In the genomic region with DNA sequence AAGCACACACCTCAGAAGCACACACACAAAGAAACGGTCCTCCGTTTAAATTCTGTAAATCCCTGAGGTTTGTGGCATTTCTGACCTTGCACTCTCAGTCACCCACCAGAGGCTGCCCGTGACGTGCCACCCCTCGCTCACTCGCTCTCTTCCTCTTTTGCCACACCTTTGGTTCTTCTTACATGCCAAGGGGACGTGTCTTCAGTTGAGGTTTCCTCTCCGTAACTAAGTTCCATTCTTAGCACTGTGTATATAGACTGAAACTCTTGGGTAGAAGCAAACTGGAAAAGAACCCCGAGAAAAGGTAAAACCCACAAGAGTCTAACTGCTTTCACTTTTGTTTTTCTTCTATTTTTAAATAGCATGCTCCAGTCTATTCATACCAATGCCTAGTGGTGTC, we compare ENCODE assay signal across 15 mouse cellular contexts. TPM values are rescaled to one million over a fixed set of nuclear protein-coding genes. Genes with fewer than 3 reads are reported as not detected.
DNase-seq lines count a peak whose midpoint lies in the region; ATAC-seq and TF ChIP-seq lines count a peak whose summit lies in the region.
"Had no signal": no experiment of that assay in that cellular context is flagged by ENCODE, and none has a peak within 500 bp of the region (broad histone marks: within the 10 kb centered on the region; RNA-seq: fewer than 3 reads in every experiment).

No protein-coding gene starts in this region.

- intact Hi-C loops in gastrocnemius, adult 2 months (cut with DNase I): no loop called here

- H3K4me1 ChIP-seq in forebrain, embryonic 12.5 days: no peaks in the 10 kb centered on the region
- H3K4me1 ChIP-seq: limb, embryonic 12.5 days had no signal

- WGBS in forebrain, embryonic 12.5 days: 93% methylated on average over 9 of the region's 9 CpGs

- H3K9ac ChIP-seq in forebrain, embryonic 12.5 days: no peak overlapping the region
- H3K9ac ChIP-seq: hindbrain, embryonic 14.5 days; limb, embryonic 12.5 days had no signal

- H3K4me3 ChIP-seq in gastrocnemius, adult 2 months: peak overlapping the region; percentile 9; the same call in 1 of the 2 replicates
- no peak overlapping the region for H3K4me3 ChIP-seq in forebrain, embryonic 12.5 days (replicated peaks)
- H3K4me3 ChIP-seq: limb, embryonic 12.5 days had no signal

- DNase-seq in gastrocnemius, adult 2 months: no peak
- DNase-seq in gastrocnemius, postnatal 25 days: no peak
- DNase-seq in thymus, postnatal 36 days: peak; percentile 14 to 30
- DNase-seq in urinary bladder, postnatal 10 days (ENCODE audit: low spot score): no peak
- DNase-seq in embryo, embryonic 10 days (ENCODE audit: low spot score): no peak
- DNase-seq: adrenal gland, postnatal 10 days; embryo, embryonic 11 days; gastrocnemius, postnatal 10 days; kidney, postnatal 14 days; layer of hippocampus, postnatal 36 days had no signal

- H3K36me3 ChIP-seq in forebrain, embryonic 12.5 days (replicated peaks): no peaks in the 10 kb centered on the region
- H3K36me3 ChIP-seq: limb, embryonic 12.5 days had no signal

- peak; percentile 98 for ATAC-seq in granulocyte monocyte progenitor cell, adult 5-6 weeks (replicated peaks; ENCODE audit: poor library complexity, severe bottlenecking)
- ATAC-seq in neutrophil, adult 5-6 weeks (ENCODE audit: extremely low read depth, insufficient number of reproducible peaks, low FRiP score, poor library complexity, severe bottlenecking): peak; percentile 92
- ATAC-seq in forebrain, embryonic 12.5 days (ENCODE audit: low FRiP score): no peak

- no peaks in the 10 kb centered on the region for H3K9me3 ChIP-seq in forebrain, embryonic 12.5 days
- H3K9me3 ChIP-seq: limb, embryonic 12.5 days had no signal

- TF ChIP-seq CTCF in gastrocnemius, adult 2 months (IDR thresholded peaks at IDR 0.05): no peak

- H3K27ac ChIP-seq in gastrocnemius, adult 2 months: no peak overlapping the region
- H3K27ac ChIP-seq in forebrain, embryonic 12.5 days: no peak overlapping the region
- H3K27ac ChIP-seq: hindbrain, embryonic 14.5 days; limb, embryonic 12.5 days had no signal

- H3K27me3 ChIP-seq in forebrain, embryonic 12.5 days: no peaks in the 10 kb centered on the region
- H3K27me3 ChIP-seq: limb, embryonic 12.5 days had no signal

- H3K4me2 ChIP-seq in forebrain, embryonic 12.5 days: no peak overlapping the region
- H3K4me2 ChIP-seq: hindbrain, embryonic 14.5 days; limb, embryonic 12.5 days had no signal

RNA-seq across cellular contexts. Expression of gene Pcca, which starts 23.2 kb away (rescaled TPM):
- total RNA-seq in gastrocnemius, adult 2 months (2021): 10 to 100 TPM; 37.7 to 58.5 TPM
- 10 to 100 TPM; 39.0 to 45.6 TPM for total RNA-seq in gastrocnemius, postnatal 25 days (2021)
- 38.0 and 53.2 TPM in 2 replicates for total RNA-seq in granulocyte monocyte progenitor cell, adult 5-6 weeks (2014; fragmentation: Nextera tagmentation)
- 32.4 and 78.9 TPM in 2 replicates for total RNA-seq in granulocyte monocyte progenitor cell, adult 5-6 weeks (2017)
- total RNA-seq in neutrophil, adult 5-6 weeks (2017): 12.4 and 25.4 TPM in 2 replicates
- 34.7 and 38.6 TPM in 2 replicates for polyA plus RNA-seq in forebrain, embryonic 12.5 days (2016; fragmentation: Nextera tagmentation; extraction: Ambion mirVana)

Comparison
In these comparisons a context has a peak if more than half of its experiments do, and no peak if none do; other contexts are left out.
1. DNase-seq: peak in thymus, postnatal 36 days (2 of 2); none in gastrocnemius, adult 2 months (single experiment), gastrocnemius, postnatal 25 days (single experiment), urinary bladder, postnatal 10 days (single experiment) and embryo, embryonic 10 days (single experiment).